Mouse (Mus musculus): ENCODE measurements at regions not wholly inside any gene's neighbourhood (a gene's known extent, or its start where the extent isn't known, plus 50 kb on each side); places are given as distances from the start of the nearest gene placed in this dataset.
"Not testable (repeated sequence)": the region's sequence is repeated elsewhere in the genome, so short reads cannot be mapped to it uniquely, and the experiment has no call there.

DNA sequence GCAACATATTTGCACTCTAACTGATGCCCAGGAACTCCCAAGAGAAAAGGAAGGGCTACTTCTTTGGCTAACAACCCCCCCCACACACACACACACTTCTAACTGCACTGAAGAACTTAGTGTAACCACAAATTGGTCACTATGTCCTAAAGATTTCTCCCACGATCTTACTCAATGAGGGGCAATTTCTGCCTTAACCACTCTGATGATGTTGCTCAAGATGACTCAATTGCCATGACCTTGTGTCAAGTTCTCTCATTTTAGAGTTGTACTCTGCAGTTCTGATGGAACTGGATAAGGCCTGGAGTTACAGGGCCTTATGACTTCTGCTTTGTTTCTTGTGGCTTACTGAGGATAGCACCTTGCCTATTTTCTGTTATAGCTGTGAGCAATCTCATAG lies 81.7 kb downstream of the Sem1 start:
- no peak for DNase-seq

DNA sequence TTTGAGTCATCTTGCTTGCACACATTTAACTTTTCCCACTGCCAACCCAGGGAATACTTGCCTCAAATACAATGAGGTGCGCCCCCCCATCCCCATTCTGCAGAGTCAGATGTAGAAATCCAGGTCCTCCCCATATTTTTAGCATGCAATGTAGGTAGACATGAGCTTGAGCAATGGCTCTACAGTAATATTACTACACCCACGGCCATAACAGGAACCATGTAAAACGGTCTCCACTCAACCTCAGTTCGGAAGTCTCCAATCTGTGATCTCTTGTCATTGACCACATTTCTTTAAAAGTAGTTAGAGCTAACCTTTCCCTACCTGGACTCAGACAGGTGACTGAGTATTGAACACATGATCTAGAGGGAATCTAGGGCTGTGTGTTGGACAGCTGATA lies 82.1 kb downstream of the Sem1 start:
- no peak for DNase-seq

DNA sequence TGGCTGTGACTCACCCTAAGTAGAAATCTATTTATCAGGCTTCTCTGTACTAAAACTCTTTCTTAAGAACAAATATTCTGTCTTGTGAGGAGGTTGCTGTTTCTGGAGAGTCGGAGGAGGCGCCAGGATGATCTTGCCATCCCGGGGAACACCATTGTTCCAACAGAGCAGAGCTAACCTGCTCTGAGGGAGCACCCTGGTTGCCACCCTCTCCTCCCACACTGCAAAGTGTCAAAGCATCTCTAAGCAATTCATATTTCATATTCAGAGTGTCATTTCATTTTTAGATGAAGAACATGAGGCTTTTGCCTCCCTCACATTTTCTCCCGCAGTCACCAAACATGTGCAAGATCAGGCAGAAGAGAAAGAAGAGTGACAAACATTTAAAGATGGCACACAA lies 90.3 kb downstream of the Sem1 start:
- no peak for DNase-seq

DNA sequence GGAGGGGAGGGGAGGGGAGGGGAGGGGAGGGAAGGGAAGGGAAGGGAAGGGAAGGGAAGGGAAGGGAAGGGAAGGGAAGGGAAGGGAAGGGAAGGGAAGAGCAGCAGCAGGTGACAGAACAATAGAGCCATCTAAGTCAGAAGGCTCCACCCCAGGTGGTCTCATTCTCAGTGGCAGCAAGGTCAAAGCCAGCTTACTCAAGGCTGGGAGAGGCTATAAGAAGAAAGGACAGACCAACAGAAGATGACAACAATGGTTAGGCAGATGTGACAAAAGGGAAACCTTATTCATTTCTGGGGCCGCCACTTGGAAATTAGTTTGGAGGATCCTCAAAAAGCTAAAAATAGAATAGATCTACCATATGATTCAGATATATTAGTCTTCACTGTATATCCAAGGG lies 96.9 kb downstream of the Sem1 start:
- DNase-seq: not testable (repeated sequence)

GRCm38 (mm10) chr6:6470397-6470796 lies 108.1 kb downstream of the Sem1 start:
- DNase-seq: no peak

DNA sequence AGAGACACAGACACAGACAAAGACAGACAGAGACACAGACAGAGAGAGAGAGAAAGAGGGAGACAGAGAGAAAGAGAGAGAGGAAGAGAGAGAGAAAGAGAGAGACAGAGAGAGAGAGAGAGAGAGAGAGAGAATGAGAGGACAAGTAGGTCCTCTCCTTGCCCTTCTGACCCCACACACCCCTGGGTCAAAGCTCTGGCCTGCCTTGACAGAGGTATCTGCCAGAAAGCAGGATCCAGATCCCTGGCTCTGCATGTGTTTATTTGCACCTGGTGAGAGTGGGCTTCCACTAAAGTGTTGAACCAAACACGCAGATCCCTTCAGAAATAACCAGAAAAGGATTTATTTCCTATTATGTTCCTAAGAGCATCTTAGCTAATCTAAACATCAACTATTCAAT lies 110.9 kb downstream of the Sem1 start:
- DNase-seq: no peak

DNA sequence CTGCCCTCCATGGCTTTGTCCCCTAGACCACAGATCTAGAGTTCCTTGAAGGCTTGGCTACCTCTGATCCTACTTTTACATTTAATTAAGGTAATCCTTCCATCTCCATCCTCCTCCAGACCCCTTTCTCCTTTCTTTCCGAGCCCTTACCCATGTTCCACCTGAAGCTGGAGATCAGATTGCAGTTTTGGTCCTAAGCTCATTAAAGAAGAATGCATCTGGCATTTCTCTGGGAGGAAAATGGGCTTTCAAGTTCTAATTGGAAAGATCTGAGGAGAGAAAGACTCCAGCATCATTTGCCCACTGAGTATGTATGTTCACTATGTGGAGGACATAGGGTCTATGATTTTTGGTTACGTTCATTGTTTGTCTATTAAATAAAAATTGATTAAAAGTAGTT lies 112.2 kb downstream of the Sem1 start:
- DNase-seq: no peak

DNA sequence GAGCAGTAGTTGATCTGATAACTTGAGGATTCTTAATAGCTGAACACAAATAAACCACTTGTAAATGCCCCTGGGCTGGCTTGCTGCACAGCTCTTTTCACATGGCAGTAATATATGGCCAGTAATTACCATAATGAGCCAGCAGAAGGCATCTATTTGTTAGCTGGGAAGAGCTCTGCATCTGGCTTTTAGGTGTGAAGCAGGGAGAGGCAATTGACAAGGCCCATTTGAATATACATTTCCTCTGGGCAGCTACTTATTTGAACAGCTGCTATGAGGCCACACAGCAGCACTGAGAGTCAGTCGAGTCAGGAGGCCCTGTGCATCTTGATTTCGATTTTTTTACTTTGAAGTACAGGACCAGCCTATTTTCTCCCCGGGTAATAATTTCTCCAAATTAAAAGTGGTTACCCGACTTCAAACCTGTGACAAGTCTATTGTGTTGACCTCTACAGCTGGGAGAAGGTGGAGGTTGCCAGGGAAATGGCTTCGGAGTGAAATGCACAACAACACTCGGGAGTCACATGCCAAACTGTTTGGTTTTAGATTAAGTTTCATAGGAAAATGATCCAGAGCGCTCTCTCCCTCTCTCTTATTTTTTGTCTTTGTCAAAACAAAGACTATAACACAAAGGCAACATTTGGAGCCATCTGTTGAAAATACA lies 114.5 kb downstream of the Sem1 start:
- no peak for DNase-seq

DNA sequence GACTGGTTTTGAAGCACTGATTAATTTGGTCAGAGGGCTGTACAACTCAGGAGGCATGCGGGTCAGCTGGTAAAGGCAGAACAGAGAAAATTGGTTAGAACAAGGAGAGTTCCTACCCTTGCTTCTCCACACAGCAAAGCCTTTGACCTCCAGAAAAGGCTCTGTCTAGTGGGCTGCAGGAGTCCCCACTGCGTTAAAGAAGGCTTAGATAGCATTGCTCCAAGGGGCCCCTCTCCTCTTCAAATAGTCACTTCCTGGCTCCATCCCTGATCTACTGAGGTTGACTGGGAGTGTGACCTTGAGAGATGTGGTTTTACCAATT lies 118.6 kb downstream of the Sem1 start:
- no peak for DNase-seq

- DNase-seq: no peak
Measured at GRCm38 (mm10) chr6:6459006-6459917, 119.2 kb downstream of the Sem1 start.

DNA sequence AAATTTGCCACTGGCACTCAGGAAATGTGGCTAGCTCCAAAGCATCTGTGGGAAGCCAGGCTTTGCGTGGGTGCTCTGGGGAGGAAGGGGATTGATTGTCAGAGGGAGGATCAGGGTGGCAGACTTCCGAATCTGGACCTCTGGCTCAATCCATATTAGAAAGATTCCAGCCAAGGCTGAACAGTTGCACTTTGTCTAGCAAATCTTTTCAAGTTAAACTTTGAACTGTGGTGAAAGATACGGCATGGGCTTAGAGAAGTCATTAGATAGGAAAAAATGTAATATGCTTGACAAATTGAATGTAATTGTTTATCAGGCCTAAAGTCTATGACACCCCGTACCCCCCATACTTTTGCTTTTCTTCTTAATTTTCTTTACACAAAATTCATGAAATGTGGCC lies 120.7 kb downstream of the Sem1 start:
- DNase-seq: no peak

- no peak for DNase-seq
Measured at GRCm38 (mm10) chr6:6457001-6457400, 121.5 kb downstream of the Sem1 start.

DNA sequence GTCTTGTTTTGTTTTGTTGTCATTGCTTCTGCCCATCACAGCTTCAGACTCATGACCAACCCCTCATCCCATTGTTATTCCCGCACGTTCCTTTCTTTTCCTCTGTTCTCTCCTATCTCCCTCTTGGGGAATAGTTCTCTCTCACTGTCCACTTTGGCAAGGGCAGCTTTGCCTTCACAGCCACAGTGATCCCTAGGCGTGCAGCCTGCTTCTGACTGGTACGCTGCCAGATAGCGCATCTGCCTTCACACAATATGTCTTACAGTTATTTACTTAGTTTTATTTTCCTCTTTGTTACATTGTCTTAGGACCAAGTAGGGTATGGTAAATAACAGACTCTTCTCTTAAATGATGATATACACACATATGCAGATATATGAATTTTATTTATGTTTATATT lies 122.9 kb downstream of the Sem1 start:
- DNase-seq: no peak

DNA sequence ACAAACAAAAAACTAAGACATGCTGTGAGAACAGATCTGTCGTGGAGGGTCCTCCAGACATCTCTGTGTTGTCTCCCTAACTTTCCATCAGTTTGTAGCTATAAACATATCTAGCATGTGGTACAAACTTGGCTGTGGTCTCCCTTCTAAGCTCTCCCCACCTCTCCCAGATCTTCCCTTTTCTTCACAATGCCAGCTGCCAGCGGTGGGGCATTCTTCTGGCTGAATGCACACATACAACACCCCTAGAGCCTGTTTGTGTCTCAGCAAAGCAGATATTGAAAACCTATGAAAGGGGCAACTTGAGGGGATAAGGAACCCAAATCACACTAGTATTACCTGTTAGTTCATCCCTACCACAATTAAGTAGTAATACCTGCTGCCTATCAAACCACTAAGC lies 124.1 kb downstream of the Sem1 start:
- no peak for DNase-seq

DNA sequence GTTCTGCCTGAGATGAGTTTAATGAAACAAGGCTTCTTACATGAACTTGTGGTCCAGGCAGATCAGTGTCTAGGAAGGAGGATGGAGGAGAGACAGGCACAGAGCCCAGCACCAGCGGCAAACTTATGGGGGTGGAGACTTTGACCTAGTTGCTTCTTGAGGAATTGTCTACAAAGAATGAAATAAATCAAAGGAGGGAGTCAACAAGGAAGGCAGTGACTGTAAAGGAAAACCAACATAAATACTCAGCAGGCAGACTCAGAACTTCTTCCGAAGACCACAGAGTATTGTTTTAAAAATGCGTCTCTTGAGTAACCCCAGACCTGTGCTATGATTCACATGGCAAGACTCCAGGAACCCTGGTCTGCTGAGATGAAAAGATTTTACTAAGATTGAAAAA lies 143.6 kb downstream of the Sem1 start:
- DNase-seq: no peak

DNA sequence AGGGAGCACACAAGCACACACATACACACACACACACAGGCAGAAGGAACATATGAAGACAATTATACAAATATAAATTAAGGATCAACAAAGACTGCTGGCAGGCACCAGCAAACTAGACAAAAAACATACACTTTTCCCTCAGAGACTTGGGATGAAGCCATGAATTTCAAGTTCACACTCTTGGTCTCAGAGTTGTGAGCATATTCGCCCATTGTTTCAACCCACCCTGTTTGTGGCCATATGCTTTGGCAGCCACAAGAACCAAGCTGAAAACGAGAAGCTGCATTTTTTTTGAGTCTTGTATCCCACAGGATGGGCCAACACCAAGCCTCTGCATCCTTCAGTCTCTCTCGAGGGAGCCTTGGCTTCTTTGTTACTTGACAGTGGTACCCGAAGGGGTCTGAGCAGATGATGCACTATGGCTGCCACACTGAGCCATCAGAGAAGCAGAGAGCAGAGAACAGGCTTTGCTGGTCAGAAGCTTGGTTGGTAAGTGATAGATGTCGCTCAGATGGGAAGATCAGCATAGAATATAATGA lies 144.1 kb downstream of the Sem1 start:
- DNase-seq: no peak

DNA sequence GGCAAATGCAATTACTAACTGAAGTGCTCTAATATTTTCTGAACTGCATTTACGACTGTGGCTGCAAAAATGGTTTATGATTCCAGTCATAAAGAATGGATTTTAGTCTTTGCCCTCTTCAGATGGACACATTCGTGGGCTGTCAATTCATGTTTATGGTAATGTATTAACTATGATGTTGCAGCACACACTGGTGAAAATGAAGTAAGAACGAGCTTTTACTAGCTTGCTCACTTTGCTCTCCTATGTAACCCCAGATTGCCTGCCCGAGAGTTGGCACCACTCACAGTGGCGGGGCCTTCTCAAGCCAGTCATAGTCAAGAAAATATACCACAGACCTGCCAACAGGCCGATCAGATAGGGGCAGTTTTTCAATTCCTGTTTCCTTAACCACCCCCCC lies 145.3 kb downstream of the Sem1 start:
- no peak for DNase-seq

DNA sequence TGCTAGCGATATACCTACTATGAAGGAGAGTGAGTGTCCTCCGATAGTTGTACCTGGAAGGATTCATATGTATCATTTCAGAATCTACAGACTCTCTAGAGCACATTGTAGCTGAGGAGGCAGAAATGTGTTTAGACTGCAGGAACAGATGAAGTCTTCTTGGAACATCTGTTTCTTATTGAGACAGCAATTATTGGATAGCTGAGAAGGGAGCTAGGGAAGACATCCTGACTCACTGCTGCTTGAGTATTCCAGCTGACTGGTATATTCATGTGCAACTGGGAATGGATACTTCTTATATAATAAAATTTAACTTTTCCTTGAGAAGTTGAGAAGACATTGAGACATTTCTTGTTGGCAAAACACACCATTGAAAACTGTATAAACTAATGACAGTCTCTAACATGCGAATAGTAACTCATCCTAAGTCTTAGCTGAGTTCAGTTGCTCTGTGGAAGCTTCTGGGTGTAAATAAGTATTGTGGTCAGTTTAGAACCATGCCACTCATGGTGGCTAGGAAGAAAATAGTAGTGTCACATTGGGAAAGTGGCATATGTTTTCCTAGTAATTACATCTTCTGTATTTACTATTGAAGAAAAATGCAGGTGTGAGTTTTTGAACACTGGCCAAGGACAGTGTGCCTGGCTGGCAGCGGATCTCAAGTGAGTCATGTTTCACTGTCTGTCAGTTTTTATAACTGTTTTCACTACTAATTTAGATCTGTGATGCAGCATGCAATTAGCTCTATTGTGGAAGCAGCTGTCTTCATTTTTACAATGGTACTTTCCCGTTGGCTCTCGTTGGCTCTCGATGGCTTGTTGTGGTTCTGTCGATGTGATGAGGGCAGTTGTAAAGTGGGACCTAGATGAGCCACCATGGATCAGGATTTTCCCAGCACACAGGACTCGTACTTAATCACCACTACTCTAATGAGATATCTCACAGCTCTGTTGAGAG lies 163.5 kb downstream of the Sem1 start:
- no peak for DNase-seq

DNA sequence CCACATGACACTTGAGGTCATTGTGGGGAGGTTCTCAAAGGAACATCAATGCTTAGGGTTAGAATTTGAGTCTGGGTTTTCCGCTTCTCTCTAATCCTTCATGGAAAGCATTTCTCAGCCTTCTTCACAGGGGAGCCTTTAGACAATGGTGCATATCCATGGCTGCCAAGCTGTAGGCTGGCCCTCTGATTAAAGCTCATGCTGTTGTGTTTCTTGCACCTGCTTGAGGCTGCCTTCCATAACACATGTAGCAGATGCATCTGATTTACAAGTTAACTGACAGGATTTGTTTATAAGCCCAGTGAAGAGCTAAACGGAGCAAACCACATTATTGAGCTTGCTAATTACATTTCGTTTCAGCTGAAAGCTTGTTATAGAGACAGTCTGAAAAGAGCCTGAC lies 180.5 kb downstream of the Sem1 start:
- DNase-seq: no peak

DNA sequence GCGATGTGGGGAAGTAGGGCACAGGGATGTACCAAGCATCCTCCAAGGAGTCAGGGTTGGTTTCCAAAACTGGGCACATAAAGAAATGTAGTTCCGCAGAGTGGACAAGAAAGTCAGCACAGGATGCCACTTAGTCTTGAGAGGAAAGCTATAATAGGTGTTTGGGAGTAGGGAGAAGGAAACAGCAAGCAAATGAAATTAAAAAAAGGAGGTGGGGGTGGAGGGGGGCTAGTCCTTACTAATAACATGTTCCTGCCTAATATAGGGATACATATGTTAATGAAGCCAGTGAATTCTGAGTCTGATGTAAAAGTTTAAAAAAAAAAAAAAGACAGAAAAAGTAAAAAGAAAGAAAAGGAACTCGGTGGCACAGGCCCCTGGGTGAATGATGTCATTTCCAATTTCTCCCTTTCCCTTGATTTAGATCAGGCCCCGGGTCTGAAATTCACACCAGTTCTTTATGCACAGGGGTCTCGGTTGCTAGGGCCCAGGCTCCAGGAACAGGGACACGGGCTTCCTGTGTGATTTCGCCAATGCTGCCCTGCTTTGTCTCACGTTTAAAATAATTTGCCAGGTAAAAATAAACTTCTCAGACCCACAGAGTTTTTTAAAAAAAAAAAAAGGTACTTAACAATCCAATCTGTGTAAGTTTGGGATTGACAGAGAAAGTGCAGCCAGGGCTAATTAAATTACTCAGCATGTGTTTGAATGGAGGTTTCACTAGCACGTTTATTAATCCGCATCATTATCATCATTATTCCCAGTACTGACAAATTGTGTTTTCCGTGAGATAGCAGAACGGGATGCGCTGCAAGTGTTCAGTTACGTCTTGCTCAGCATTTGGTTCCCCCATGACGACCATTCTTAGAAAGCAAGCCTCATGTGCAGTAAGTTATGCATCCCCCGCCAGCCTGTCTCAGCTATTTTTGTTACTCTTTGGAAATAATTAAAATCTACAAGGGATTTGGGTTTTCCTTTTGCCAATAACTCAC lies 172.8 kb upstream of the Slc25a13 start:
- no peak for DNase-seq

- DNase-seq: no peak
Measured at GRCm38 (mm10) chr6:6388835-6389440, 172.0 kb upstream of the Slc25a13 start.

DNA sequence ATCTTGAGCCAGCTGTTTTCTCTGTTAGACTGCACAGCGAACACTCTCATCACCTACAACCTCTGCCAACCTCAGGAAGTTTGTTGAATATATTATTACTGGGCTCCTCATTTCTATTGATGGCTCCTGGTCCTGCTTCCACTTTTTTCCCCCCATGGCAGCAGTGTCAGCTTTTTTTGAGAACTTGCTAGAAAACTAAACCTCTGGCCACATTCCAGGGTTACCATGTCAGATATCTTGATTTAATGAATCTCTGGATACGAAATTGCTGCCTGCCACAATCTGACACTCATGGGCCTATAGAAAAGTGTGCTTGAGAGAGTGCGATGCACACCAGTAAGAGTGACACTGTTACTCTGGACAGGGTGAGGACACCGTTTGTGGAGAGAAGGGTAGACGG lies 170.6 kb upstream of the Slc25a13 start:
- no peak for DNase-seq
